Mouse (Mus musculus) WW6 (cell line): ENCODE measurements around the gene Zfp423.

Experiments
- DNase-seq: peaks from one replicate; pipeline ENCODE4 v3.0.0-alpha.2; 2013; ENCODE audit warnings: low read depth, low spot score

The Zfp423 gene

GRCm38 (mm10) chr8:87746072-87746471 is 213.3 kb downstream of the Zfp423 start:
- DNase-seq: no peak

- DNase-seq: no peak
These were observed 214.2 kb downstream of the Zfp423 start for GRCm38 (mm10) chr8:87745125-87745698.

- DNase-seq: no peak
These were observed 214.8 kb downstream of the Zfp423 start for GRCm38 (mm10) chr8:87744556-87744955.

GRCm38 (mm10) chr8:87742016-87742415 is 217.4 kb downstream of the Zfp423 start:
- no peak for DNase-seq

GRCm38 (mm10) chr8:87740946-87741530 is 218.4 kb downstream of the Zfp423 start:
- DNase-seq: no peak

GRCm38 (mm10) chr8:87737900-87738299 is 221.5 kb downstream of the Zfp423 start:
- DNase-seq: no peak

- DNase-seq: no peak
These were observed 224.5 kb downstream of the Zfp423 start for GRCm38 (mm10) chr8:87734902-87735301.

GRCm38 (mm10) chr8:87734496-87734895 is 224.9 kb downstream of the Zfp423 start:
- DNase-seq: no peak

GRCm38 (mm10) chr8:87731062-87731461 is 228.3 kb downstream of the Zfp423 start:
- DNase-seq: no peak

- no peak for DNase-seq
These were observed 236.4 kb downstream of the Zfp423 start for GRCm38 (mm10) chr8:87723015-87723414.

- no peak for DNase-seq
These were observed 240.1 kb downstream of the Zfp423 start for GRCm38 (mm10) chr8:87719137-87719815.

GRCm38 (mm10) chr8:87717445-87717844 is 241.9 kb downstream of the Zfp423 start:
- no peak for DNase-seq

GRCm38 (mm10) chr8:87716726-87717248 is 242.6 kb downstream of the Zfp423 start:
- DNase-seq: no peak

GRCm38 (mm10) chr8:87715731-87716682 is 243.4 kb downstream of the Zfp423 start:
- DNase-seq: peak; percentile 54

GRCm38 (mm10) chr8:87713946-87714345 is 245.4 kb downstream of the Zfp423 start:
- DNase-seq: no peak

- no peak for DNase-seq
These were observed 247.4 kb downstream of the Zfp423 start for GRCm38 (mm10) chr8:87711955-87712354.

- no peak for DNase-seq
These were observed 251.2 kb downstream of the Zfp423 start for GRCm38 (mm10) chr8:87708127-87708637.

GRCm38 (mm10) chr8:87707176-87707575 is 252.2 kb downstream of the Zfp423 start:
- DNase-seq: no peak

GRCm38 (mm10) chr8:87704756-87705155 is 254.6 kb downstream of the Zfp423 start:
- DNase-seq: no peak

- no peak for DNase-seq
These were observed 256.5 kb downstream of the Zfp423 start for GRCm38 (mm10) chr8:87702790-87703311.

GRCm38 (mm10) chr8:87702051-87702521 is 257.3 kb downstream of the Zfp423 start:
- no peak for DNase-seq
